Mouse (Mus musculus): ENCODE data around the gene Zfp422. TPM values are rescaled to one million over a fixed set of nuclear protein-coding genes. Genes with fewer than 3 reads are reported as not detected.

Gene Zfp422
- total RNA-seq (2021) = 10 to 100 TPM; 22.0 to 23.0 TPM

- DNase-seq = peak; percentile 66 to 68
These were observed at the start of gene Zfp422 for GRCm38 (mm10) chr6:116628539-116629171. Gene Zfp422 (minus strand): TSS chr6:116628999.

GRCm38 (mm10) chr6:116677321-116677720 is 48.5 kb upstream of the Zfp422 start:
- DNase-seq = no peak

GRCm38 (mm10) chr6:116676355-116676913 is 47.6 kb upstream of the Zfp422 start:
- DNase-seq = no peak

- DNase-seq = no peak
These were observed 45.6 kb upstream of the Zfp422 start for GRCm38 (mm10) chr6:116674283-116674886.

- peak; percentile 73 to 75 for DNase-seq
These were observed 44.9 kb upstream of the Zfp422 start, which contains the start of gene Rassf4 for GRCm38 (mm10) chr6:116673471-116674282. Gene Rassf4 (minus strand): TSS chr6:116673952.

- no peak for DNase-seq
These were observed 43.5 kb upstream of the Zfp422 start for GRCm38 (mm10) chr6:116672349-116672748.

- no peak for DNase-seq
These were observed 43.0 kb upstream of the Zfp422 start for GRCm38 (mm10) chr6:116671768-116672167.

GRCm38 (mm10) chr6:116671031-116671430 is 42.2 kb upstream of the Zfp422 start:
- no peak for DNase-seq

GRCm38 (mm10) chr6:116670144-116670543 is 41.3 kb upstream of the Zfp422 start:
- peak in 1 of 2 experiments; percentile 21 for DNase-seq

GRCm38 (mm10) chr6:116668682-116669470 is 40.1 kb upstream of the Zfp422 start:
- no peak for DNase-seq

- DNase-seq = no peak
These were observed 38.6 kb upstream of the Zfp422 start for GRCm38 (mm10) chr6:116667382-116667781.

GRCm38 (mm10) chr6:116666892-116667291 is 38.1 kb upstream of the Zfp422 start:
- no peak for DNase-seq

GRCm38 (mm10) chr6:116666085-116666750 is 37.4 kb upstream of the Zfp422 start:
- no peak for DNase-seq

GRCm38 (mm10) chr6:116664830-116665229 is 36.0 kb upstream of the Zfp422 start:
- DNase-seq = no peak

GRCm38 (mm10) chr6:116664031-116664430 is 35.2 kb upstream of the Zfp422 start:
- DNase-seq = no peak

GRCm38 (mm10) chr6:116663364-116663763 is 34.6 kb upstream of the Zfp422 start:
- no peak for DNase-seq

GRCm38 (mm10) chr6:116653684-116654454 is 25.1 kb upstream of the Zfp422 start:
- DNase-seq = peak in 1 of 2 experiments; percentile 30

- DNase-seq = no peak
These were observed 24.4 kb upstream of the Zfp422 start for GRCm38 (mm10) chr6:116653191-116653590.

- DNase-seq = no peak
These were observed 22.8 kb upstream of the Zfp422 start for GRCm38 (mm10) chr6:116651437-116652118.

GRCm38 (mm10) chr6:116650406-116650805 is 21.6 kb upstream of the Zfp422 start, which contains the start of gene Depp1:
Gene Depp1 (plus strand): TSS chr6:116650609.
- no peak for DNase-seq

Data from layer of hippocampus, postnatal 36 days (tissue).